Mouse (Mus musculus) brain, embryonic 18.5 days (tissue): Measurements from ENCODE around the gene Clec4b1.
"Not testable (repeated sequence)": the region's sequence is repeated elsewhere in the genome, so short reads cannot be mapped to it uniquely, and the experiment has no call there.

Experiments used
- DNase-seq: peaks from one replicate; pipeline ENCODE4 v3.0.0-alpha.2; 2012; ENCODE audit warnings: low read depth, low spot score

Clec4b1 gene

GRCm38 (mm10) chr6:123049742-123050372, at the start of gene Clec4b1:
TSS of gene Clec4b1 (plus strand) at chr6:123049962.
- no peak for DNase-seq

DNA sequence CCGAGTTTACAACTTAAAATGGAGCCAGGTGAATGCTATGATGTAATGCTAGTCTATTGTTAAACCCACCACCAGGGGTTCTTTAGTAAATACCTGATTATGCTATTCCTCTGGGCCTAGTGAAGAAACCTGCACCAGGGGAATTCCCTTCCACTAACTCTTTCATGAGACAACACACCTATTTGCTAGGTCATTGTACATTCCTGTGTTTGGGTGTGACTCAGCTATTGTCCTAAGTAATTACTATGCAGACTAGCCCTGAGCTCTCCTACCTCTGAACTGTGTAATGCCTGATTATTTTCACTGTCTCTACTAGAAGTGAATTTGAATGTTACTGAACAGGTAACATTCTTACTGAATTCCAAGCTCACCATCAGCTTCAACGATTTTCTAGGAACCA, 45.1 kb upstream of the Clec4b1 start:
- not testable (repeated sequence) for DNase-seq

DNA sequence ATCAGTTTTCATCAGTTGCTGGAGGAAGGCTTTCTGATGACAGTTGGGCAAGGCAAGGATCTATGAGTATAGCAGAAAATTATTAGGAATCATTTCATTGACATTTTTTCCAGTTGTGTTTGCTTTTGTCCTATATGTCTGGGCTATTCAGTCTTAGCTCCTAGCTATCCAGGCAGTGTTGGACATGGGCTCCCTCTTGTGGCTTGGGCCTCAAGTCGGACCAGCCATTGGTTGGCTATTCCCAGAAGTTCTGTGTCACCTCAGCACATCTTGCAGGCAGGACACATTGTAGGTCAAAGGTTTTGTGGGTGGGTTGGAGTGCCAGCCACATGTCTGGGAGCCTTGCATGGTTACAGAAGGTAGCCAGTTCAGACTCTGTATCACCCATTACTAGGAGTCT, 44.2 kb upstream of the Clec4b1 start:
- no peak for DNase-seq

GRCm38 (mm10) chr6:123095125-123095843, 45.5 kb downstream of the Clec4b1 start:
- no peak for DNase-seq

- DNase-seq, result not testable (repeated sequence)
Observed at GRCm38 (mm10) chr6:123106128-123106527, 56.4 kb downstream of the Clec4b1 start, which contains the start of gene Clec4a2. TSS of gene Clec4a2 (plus strand) at chr6:123106428.
